Mouse (Mus musculus): ENCODE results near the gene H60c. TPM values are rescaled to one million over a fixed set of nuclear protein-coding genes. Genes with fewer than 3 reads are reported as not detected.
"Not testable (repeated sequence)": the region's sequence is repeated elsewhere in the genome, so short reads cannot be mapped to it uniquely, and the experiment has no call there.

Gene H60c
- not detected in 2 replicates for polyA plus RNA-seq (2016; fragmentation: Nextera tagmentation; extraction: Ambion mirVana)

DNA sequence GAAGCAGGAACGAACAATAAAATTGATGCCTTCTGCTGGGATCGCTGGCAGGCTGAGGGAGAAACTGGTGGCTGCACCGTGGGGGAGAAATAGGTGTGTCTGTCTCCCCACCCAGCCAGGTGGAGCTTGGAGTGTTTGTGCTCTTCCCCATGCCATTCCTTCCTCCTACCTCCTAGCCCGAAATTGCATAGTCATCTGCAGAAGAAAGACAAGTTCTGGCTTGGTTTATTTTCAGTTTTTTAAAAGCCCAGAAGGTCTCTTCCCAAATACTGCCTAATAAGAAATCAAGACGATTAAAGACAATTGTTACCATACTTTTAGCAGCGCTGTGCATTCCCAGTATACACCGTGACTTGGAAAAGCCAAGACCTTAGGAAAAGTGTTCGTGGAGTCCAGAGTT is at the start of gene H60c:
TSS of gene H60c (minus strand) at position 101 of the 400 bp plus-strand sequence.
- no peak for DNase-seq (ENCODE audit: low spot score)
- H3K4me1 ChIP-seq: no peaks in the 10 kb centered on the region
- H3K4me3 ChIP-seq: no peak within 1 kb of the TSS
- 77% methylated on average over 8 of the region's 8 CpGs for WGBS
- no peak within 1 kb of the TSS for H3K27ac ChIP-seq
- no peaks in the 10 kb centered on the region for H3K9me3 ChIP-seq (replicated peaks)
- no peaks in the 10 kb centered on the region for H3K27me3 ChIP-seq (ENCODE audit: low read depth, poor library complexity, severe bottlenecking)
- H3K36me3 ChIP-seq: no peaks in the 10 kb centered on the region

DNA sequence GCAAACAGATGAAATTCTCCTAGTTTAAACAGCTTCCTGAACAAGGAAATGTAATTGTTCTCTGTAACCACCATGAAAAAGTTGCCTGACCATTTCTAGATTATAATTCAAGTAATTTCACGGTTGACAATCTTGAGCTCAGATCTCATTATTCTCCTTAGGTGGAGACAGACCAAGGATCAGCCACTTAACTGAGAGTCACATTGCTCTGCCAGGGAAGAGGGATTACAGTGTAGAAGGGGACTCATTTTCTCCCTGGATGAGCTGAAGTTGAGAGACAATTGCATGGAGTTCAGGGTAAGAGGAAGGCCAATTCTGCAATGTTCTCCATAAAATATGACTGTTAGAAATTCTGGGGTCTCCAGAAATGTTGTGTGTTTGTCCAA is 41.2 kb upstream of the H60c start:
- H3K9me3 ChIP-seq (replicated peaks): no peaks in the 10 kb centered on the region
- no peaks in the 10 kb centered on the region for H3K36me3 ChIP-seq
- no peak overlapping the region for H3K27ac ChIP-seq
- no peak overlapping the region for H3K4me3 ChIP-seq
- H3K27me3 ChIP-seq (ENCODE audit: low read depth, poor library complexity, severe bottlenecking): no peaks in the 10 kb centered on the region
- 81% methylated on average over 1 of the region's 1 CpGs for WGBS
- H3K4me1 ChIP-seq: no peaks in the 10 kb centered on the region
- no peak for DNase-seq (ENCODE audit: low spot score)

DNA sequence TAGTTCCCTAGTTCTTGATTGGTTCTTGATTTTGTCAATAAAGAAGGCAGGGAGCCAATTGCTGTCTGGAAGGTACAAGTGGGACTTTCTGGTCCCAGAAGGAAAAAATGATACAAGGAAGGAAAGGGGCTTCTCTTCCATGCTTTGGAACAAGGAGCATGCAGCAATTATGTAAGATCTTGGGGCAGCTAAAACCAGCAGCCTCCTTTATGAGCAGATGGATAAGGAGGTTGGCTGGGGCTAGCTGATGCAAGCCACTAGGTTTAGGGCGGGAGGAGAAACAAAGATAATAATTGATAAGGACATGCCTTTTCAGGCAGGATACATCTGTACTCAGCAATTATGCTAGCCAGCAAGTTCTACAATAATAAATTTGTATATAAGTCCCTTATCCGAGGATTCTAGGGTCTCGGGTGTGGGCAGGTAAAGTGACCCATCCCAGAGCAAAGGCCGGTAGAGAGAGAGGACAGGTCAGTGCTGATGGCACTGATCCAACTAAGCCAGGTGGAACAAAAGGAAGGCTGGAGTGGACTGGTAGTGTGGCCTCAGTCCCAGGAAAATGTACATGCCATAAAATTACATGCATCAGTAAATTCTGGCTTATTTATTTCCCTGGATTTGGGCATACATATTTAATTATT is 40.7 kb upstream of the H60c start:
- Histone ChIP-seq H3K36me3 (no peaks in the 10 kb centered on the region), H3K27me3 (ENCODE audit: low read depth, poor library complexity, severe bottlenecking) (no peaks in the 10 kb centered on the region), H3K4me1 (no peaks in the 10 kb centered on the region), H3K27ac (no peak overlapping the region), H3K9me3 (replicated peaks) (0 out of 2 replicates have a peak, but pooled peaks cover 1% of the 10 kb centered on the region), H3K4me3 (no peak overlapping the region)
- 93% methylated on average over 4 of the region's 4 CpGs for WGBS
- no peak for DNase-seq (ENCODE audit: low spot score)

DNA sequence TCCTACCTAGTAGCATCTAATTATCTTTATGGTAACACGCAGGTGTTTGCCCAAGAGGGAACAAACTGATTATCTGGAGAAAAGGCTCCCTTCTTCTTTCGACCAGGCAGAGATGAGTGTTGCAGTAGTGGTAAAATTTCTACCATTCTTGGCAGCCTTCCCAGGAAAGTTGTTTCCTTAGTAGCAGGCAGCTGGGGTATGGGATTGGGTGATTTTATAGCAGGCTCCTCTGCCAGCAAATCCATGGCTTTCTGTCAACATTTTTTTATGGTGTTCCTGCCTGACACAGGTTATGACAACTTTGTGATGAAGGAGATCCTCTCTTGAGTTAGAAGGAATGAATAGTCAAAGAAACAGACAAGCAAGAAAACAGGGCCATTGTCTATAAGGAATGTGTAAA is 40.2 kb upstream of the H60c start:
- no peaks in the 10 kb centered on the region for H3K36me3 ChIP-seq
- no peaks in the 10 kb centered on the region for H3K4me1 ChIP-seq
- 0 out of 2 replicates have a peak, but pooled peaks cover 3% of the 10 kb centered on the region for H3K9me3 ChIP-seq (replicated peaks)
- no peak for DNase-seq (ENCODE audit: low spot score)
- 87% methylated on average over 2 of the region's 2 CpGs for WGBS
- H3K27me3 ChIP-seq (ENCODE audit: low read depth, poor library complexity, severe bottlenecking): no peaks in the 10 kb centered on the region
- no peak overlapping the region for H3K4me3 ChIP-seq
- no peak overlapping the region for H3K27ac ChIP-seq

DNA sequence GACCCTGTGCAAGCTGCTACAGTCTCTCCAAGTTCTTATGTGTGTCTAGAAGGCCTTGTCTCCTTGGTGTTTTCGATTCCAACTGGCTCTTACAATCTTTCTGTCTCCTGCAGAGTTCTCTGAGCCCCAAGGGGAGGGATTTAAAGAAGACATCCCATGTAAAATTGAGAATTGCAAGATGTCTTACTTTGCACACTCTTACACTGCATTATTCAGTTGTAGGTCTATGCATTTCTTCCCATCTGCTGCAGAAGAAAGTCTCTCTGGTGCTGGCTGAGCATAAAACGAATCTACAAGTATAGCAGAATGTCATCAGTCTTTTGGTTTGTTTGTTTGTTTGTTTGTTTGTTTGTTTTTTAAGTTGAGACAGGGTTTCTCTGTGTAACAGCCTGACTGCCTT is 26.4 kb upstream of the H60c start:
- Histone ChIP-seq H3K4me1 (no peaks in the 10 kb centered on the region), H3K4me3 (no peak overlapping the region), H3K9me3 (replicated peaks) (no peaks in the 10 kb centered on the region), H3K27me3 (ENCODE audit: low read depth, poor library complexity, severe bottlenecking) (no peaks in the 10 kb centered on the region), H3K36me3 (no peaks in the 10 kb centered on the region), H3K27ac (no peak overlapping the region)
- DNase-seq (ENCODE audit: low spot score): no peak
- WGBS: 77% methylated on average over 2 of the region's 2 CpGs

DNA sequence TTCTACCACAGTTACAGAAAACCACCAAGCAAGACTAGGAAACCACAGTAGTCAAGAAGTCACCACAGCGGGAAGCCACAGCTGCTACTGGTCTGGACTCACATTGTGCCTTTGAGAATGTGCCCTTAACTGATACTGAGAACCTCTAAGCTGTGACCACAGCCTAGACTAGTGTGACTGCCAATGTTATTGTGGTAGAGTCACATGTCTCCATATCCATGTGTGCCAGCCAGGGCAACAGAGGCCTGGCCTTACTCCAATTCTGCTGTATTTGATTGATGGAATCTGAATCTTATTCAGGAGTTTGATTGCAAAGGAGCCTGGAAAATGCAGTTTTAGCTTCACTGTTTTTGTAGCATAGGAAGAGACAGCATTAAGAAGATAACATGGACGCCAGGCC is 13.5 kb upstream of the H60c start:
- no peak for DNase-seq (ENCODE audit: low spot score)
- 89% methylated on average over 2 of the region's 2 CpGs for WGBS
- Histone ChIP-seq H3K27ac (no peak overlapping the region), H3K36me3 (no peaks in the 10 kb centered on the region), H3K4me3 (no peak overlapping the region), H3K27me3 (ENCODE audit: low read depth, poor library complexity, severe bottlenecking) (no peaks in the 10 kb centered on the region), H3K9me3 (replicated peaks) (no peaks in the 10 kb centered on the region), H3K4me1 (no peaks in the 10 kb centered on the region)

DNA sequence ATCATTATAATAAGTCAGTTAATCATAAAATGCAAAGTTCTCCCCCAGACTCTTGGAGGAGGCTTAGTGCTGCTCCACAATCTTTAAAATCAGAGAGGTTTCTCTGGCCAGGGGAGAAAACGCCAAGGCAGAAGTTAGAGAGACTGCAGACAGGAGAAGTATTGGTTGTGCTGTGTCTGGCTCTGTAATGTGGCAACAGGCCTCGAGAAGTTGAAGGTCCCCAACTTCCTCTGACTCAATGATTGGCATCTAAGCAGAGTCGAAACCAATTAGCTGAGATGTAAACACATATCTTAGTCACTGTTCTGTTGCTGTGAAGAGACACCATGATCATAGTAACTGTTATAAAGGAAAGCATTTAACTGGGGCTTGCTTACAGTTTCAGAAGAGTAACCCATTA is 6.5 kb upstream of the H60c start:
- Histone ChIP-seq H3K4me3 (no peak overlapping the region), H3K27ac (no peak overlapping the region), H3K4me1 (no peaks in the 10 kb centered on the region), H3K36me3 (no peaks in the 10 kb centered on the region), H3K27me3 (ENCODE audit: low read depth, poor library complexity, severe bottlenecking) (no peaks in the 10 kb centered on the region), H3K9me3 (replicated peaks) (no peaks in the 10 kb centered on the region)
- WGBS: 82% methylated on average over 3 of the region's 3 CpGs
- DNase-seq (ENCODE audit: low spot score): no peak

DNA sequence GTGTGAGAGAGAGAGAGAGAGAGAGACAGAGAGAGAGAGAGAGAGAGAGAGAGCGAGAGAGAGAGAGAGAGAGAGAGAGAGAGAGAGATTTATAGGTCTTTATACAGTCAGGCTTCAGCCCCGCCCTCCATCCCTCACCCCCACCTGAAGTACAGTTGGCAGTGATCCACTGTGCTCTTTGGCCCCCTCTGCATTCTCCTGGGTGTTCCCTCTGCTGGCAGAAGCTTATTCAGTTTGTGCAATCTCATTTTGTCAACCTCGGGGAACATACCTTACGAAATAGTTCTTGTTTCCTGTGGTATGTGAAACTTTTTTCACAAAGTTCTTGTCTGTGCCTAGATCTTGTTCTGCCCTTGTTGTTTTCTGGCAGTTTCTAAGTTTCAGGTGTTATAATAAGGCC is 3.5 kb upstream of the H60c start:
- Histone ChIP-seq H3K27ac (no peak overlapping the region), H3K36me3 (no peaks in the 10 kb centered on the region), H3K9me3 (replicated peaks) (no peaks in the 10 kb centered on the region), H3K27me3 (ENCODE audit: low read depth, poor library complexity, severe bottlenecking) (no peaks in the 10 kb centered on the region), H3K4me3 (no peak overlapping the region), H3K4me1 (no peaks in the 10 kb centered on the region)
- WGBS: 82% methylated on average over 3 of the region's 4 CpGs
- DNase-seq (ENCODE audit: low spot score): no peak

DNA sequence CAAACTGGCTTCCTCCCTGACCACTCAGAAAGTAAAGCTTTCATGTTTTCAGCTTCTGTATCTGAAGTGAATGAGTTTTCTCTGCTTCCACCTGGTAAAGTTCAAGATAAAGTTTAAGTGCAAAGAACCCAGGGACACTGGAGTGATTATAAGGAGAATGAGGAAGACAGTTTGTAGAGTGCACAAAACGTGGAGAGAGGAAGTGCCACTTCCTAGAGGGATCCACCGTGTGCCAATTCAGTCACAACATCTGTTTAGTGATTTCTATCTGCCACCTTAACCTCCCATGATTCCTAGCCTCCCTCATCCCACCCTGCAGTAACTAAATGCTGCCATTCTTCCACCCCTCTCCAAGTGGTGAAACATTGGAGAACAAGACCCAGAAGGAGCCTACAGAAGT is 842 bp downstream of the H60c start:
- Histone ChIP-seq H3K36me3 (no peaks in the 10 kb centered on the region), H3K4me1 (no peaks in the 10 kb centered on the region), H3K4me3 (no peak overlapping the region), H3K27me3 (ENCODE audit: low read depth, poor library complexity, severe bottlenecking) (no peaks in the 10 kb centered on the region), H3K27ac (no peak overlapping the region), H3K9me3 (replicated peaks) (no peaks in the 10 kb centered on the region)
- 74% methylated on average over 2 of the region's 2 CpGs for WGBS
- DNase-seq (ENCODE audit: low spot score): no peak

DNA sequence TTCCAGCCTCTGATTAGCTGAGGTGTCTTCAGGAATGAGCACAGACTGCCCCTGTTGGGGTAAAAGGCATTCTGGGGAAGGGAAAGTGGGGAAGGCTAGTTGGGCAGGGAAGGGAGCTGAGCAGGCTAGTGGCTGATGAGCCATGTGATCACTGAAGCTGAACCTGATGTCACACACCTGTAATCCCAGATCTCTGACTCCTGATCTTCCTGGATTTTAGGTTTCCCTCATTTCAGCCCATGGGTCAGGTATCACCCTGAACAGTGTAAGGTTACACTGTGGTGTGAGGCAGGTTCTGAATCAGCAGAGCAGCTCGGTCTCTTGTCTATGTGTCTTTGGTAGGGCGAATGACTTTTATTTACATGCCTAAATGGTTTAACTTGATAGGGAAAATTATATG is 4.8 kb downstream of the H60c start:
- Histone ChIP-seq H3K27ac (no peak overlapping the region), H3K9me3 (replicated peaks) (0 out of 2 replicates have a peak, but pooled peaks cover 2% of the 10 kb centered on the region), H3K4me3 (no peak overlapping the region), H3K4me1 (no peaks in the 10 kb centered on the region), H3K36me3 (no peaks in the 10 kb centered on the region), H3K27me3 (ENCODE audit: low read depth, poor library complexity, severe bottlenecking) (no peaks in the 10 kb centered on the region)
- WGBS: 85% methylated on average over 2 of the region's 2 CpGs
- DNase-seq (ENCODE audit: low spot score): no peak

DNA sequence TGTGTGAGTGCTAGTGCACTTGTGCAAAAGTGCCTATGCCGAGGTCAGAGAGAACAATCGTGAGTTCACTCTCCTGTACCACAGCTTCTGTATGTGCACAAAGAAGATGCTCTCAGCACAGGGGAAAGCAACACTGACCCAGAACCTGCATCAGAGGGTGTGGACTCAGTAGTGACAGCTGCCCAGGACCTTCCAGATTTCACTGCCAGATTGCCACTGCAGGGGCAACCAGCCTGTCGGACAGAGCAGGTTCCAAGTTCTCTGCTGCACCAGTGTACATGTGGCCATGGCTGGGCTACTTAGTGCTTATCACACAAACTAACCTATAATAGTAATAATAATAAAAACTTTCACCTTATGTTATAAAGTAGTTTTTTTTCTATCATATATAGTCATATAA is 10.2 kb downstream of the H60c start:
- Histone ChIP-seq H3K9me3 (replicated peaks) (peaks cover 2% of the 10 kb centered on the region; the same call in 1 of the 2 replicates), H3K27ac (no peak overlapping the region), H3K4me1 (no peaks in the 10 kb centered on the region), H3K27me3 (ENCODE audit: low read depth, poor library complexity, severe bottlenecking) (no peaks in the 10 kb centered on the region), H3K4me3 (no peak overlapping the region), H3K36me3 (no peaks in the 10 kb centered on the region)
- DNase-seq (ENCODE audit: low spot score): no peak
- 94% methylated on average over 3 of the region's 3 CpGs for WGBS

DNA sequence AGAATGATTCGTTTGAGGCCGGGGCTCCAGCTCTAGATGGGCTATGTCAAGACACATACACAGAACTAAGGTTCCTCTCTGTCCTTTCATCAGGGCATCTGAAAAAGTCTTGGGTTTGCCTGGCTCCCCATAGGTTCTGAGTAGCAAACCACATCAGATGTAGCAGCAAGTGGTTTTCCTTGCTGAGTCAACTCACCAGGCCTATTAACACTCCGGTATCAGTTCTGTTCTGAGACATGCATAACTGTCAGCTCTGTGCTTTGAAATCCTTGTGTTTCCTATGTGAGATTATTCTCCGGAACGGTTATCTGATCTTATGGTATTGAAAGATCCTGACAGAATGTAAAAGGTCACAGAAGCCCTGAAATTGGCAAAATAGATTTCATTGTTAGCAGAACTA is 29.1 kb downstream of the H60c start:
- not testable (repeated sequence) for H3K27ac ChIP-seq; H3K9me3 ChIP-seq (replicated peaks); H3K4me3 ChIP-seq; H3K4me1 ChIP-seq; DNase-seq (ENCODE audit: low spot score); H3K36me3 ChIP-seq; H3K27me3 ChIP-seq (ENCODE audit: low read depth, poor library complexity, severe bottlenecking)
- WGBS: 92% methylated on average over 5 of the region's 5 CpGs

DNA sequence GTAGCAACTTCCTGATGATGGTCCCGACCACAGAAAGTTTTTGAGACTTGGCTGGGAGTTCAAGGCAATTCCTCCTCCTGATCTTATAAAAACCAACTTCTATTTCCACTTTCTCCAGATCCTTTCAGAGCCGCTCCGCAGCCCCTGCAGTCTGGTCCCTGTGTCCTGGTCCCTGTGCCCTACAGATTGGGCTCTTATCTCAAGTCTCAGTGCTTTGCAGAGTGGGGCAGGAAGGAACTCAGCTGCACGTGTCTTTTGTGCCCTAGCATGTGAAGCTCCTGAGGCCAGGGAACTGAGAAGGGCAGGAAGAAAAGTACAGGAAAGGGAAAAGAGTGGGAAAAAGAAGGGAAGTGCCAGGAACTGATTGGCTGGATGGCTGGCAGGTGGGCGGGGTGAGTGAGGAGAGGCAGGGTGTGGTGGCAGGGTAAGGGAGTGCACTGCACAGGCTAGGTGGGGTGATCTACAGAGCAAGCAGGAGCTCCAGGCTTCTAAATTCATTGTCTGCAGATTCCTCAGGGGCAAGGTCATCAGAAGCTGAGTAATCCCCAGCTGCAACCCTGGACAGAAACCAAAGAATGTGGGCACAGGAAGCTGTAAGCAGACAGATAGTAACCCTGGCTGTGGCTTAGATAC is 30.8 kb downstream of the H60c start:
- DNase-seq (ENCODE audit: low spot score): no peak
- H3K27ac ChIP-seq: no peak overlapping the region
- H3K36me3 ChIP-seq: no peaks in the 10 kb centered on the region
- WGBS: 69% methylated on average over 5 of the region's 5 CpGs
- no peak overlapping the region for H3K4me3 ChIP-seq
- H3K27me3 ChIP-seq (ENCODE audit: low read depth, poor library complexity, severe bottlenecking): no peaks in the 10 kb centered on the region
- no peaks in the 10 kb centered on the region for H3K4me1 ChIP-seq
- peaks cover 3% of the 10 kb centered on the region; the same call in 1 of the 2 replicates for H3K9me3 ChIP-seq (replicated peaks)
